ENCODE assay signal across 22 mouse cellular contexts in genomic region chr17:30297432-30297831, GRCm38 (mm10).
DNase-seq lines count a peak whose midpoint lies in the region; ATAC-seq and TF ChIP-seq lines count a peak whose summit lies in the region.
"Had no signal": no experiment of that assay in that cellular context is flagged by ENCODE, and none has a peak within 500 bp of the region (broad histone marks: within the 10 kb centered on the region; RNA-seq: fewer than 3 reads in every experiment).

No protein-coding gene starts in this region.

- no peaks in the 10 kb centered on the region for H3K79me2 ChIP-seq in CH12.LX (replicated peaks; ENCODE audit: control insufficient read depth, extremely low read depth, insufficient read depth, poor library complexity, severe bottlenecking)

- no peak for TF ChIP-seq POLR2A in CH12.LX (IDR thresholded peaks at IDR 0.05; ENCODE audit: low read depth, low read length)

- H3K27ac ChIP-seq in hindbrain, embryonic 10.5 days = peak overlapping the region; percentile 59; the same call in 1 of the 2 replicates
- no peak overlapping the region for H3K27ac ChIP-seq in hindbrain, embryonic 14.5 days
- peak overlapping the region; percentile 24; the same call in 1 of the 2 replicates for H3K27ac ChIP-seq in midbrain, embryonic 10.5 days (replicated peaks)
- H3K27ac ChIP-seq in midbrain, embryonic 15.5 days = no peak overlapping the region
- no peak overlapping the region for H3K27ac ChIP-seq in CH12.LX (ENCODE audit: insufficient read depth, low read depth)
- H3K27ac ChIP-seq: embryonic facial prominence, embryonic 12.5 days; forebrain, embryonic 13.5 days; forebrain, embryonic 15.5 days had no signal

- no peaks in the 10 kb centered on the region for H3K9me3 ChIP-seq in hindbrain, embryonic 10.5 days
- H3K9me3 ChIP-seq in hindbrain, embryonic 14.5 days (ENCODE audit: control insufficient read depth, low read length) = no peaks in the 10 kb centered on the region
- no peaks in the 10 kb centered on the region; the same call in 1 of the 2 replicates for H3K9me3 ChIP-seq in midbrain, embryonic 10.5 days (replicated peaks)
- no peaks in the 10 kb centered on the region for H3K9me3 ChIP-seq in midbrain, embryonic 15.5 days
- H3K9me3 ChIP-seq in CH12.LX (replicated peaks; ENCODE audit: low read length) = no peaks in the 10 kb centered on the region
- H3K9me3 ChIP-seq: embryonic facial prominence, embryonic 12.5 days; forebrain, embryonic 13.5 days; forebrain, embryonic 15.5 days had no signal

- no peak overlapping the region for H3K4me3 ChIP-seq in hindbrain, embryonic 10.5 days
- H3K4me3 ChIP-seq in hindbrain, embryonic 14.5 days (replicated peaks; ENCODE audit: low read length) = no peak overlapping the region
- H3K4me3 ChIP-seq in midbrain, embryonic 10.5 days = no peak overlapping the region
- H3K4me3 ChIP-seq in midbrain, embryonic 15.5 days = no peak overlapping the region
- peak overlapping the region in 1 of 3 experiments; percentile 14 for H3K4me3 ChIP-seq in CH12.LX (replicated peaks in 1 of 3; ENCODE audit: low read depth in 2 of 3, low read length in 2 of 3, poor library complexity in 1 of 3)
- H3K4me3 ChIP-seq: embryonic facial prominence, embryonic 12.5 days; forebrain, embryonic 13.5 days; forebrain, embryonic 15.5 days had no signal

- no peak overlapping the region for H3K4me2 ChIP-seq in hindbrain, embryonic 14.5 days (replicated peaks)
- H3K4me2 ChIP-seq in midbrain, embryonic 15.5 days = no peak overlapping the region
- H3K4me2 ChIP-seq in CH12.LX (ENCODE audit: insufficient read depth, low read depth, poor library complexity, severe bottlenecking) = 0 out of 2 replicates have a peak overlapping the region, but pooled peaks have one; percentile 16
- H3K4me2 ChIP-seq: embryonic facial prominence, embryonic 12.5 days; forebrain, embryonic 13.5 days; forebrain, embryonic 15.5 days had no signal

- TF ChIP-seq EP300 in CH12.LX (IDR thresholded peaks at IDR 0.05; ENCODE audit: low read length) = no peak

- dilution Hi-C loops in CH12.LX (cut with MboI; ENCODE audit: extremely low pct_ligation_motif_present, extremely low pct_unique_long_range_greater_than_20kb, low sequenced_read_pairs) = no loop called here

- 95% methylated on average over 8 of the region's 8 CpGs for WGBS in hindbrain, embryonic 10.5 days
- WGBS in hindbrain, embryonic 14.5 days = 91% methylated on average over 8 of the region's 8 CpGs
- WGBS in midbrain, embryonic 10.5 days = 95% methylated on average over 8 of the region's 8 CpGs
- 88% methylated on average over 8 of the region's 8 CpGs for WGBS in midbrain, embryonic 15.5 days

- TF ChIP-seq CTCF in CH12.LX (conservative IDR thresholded peaks at IDR 0.05 in 1 of 2, IDR thresholded peaks at IDR 0.05 in 1 of 2; ENCODE audit: low read depth in 2 of 2, low read length in 2 of 2) = no peak

- no peak overlapping the region for H3K9ac ChIP-seq in hindbrain, embryonic 14.5 days
- no peak overlapping the region for H3K9ac ChIP-seq in midbrain, embryonic 15.5 days
- H3K9ac ChIP-seq in CH12.LX (ENCODE audit: insufficient read depth, low read depth) = no peak overlapping the region
- H3K9ac ChIP-seq: embryonic facial prominence, embryonic 12.5 days; forebrain, embryonic 13.5 days; forebrain, embryonic 15.5 days; forebrain, postnatal 0 days had no signal

- TF ChIP-seq RAD21 in CH12.LX (IDR thresholded peaks at IDR 0.05; ENCODE audit: low read depth, low read length) = no peak

- DNase-seq in hindbrain, embryonic 10.5 days (ENCODE audit: low spot score) = no peak
- no peak for DNase-seq in hindbrain, embryonic 14.5 days (ENCODE audit: low spot score)
- no peak for DNase-seq in midbrain, embryonic 10.5 days (ENCODE audit: low spot score)
- DNase-seq in CH12.LX (ENCODE audit: extremely low read depth) = no peak
- no peak for DNase-seq in thymus, postnatal 4 days
- DNase-seq: adrenal gland, adult 2 months; adrenal gland, postnatal 10 days; adrenal gland, postnatal 25 days; B cell, adult 2 months; cerebellum, adult 11 months; cerebellum, adult 18-20 months; cerebellum, adult 8-10 months; cerebellum, adult 9-11 months; cerebellum, postnatal 14 days; cerebellum, postnatal 36 days; embryo, embryonic 11 days; forebrain, postnatal 0 days had no signal

- no peaks in the 10 kb centered on the region for H3K27me3 ChIP-seq in hindbrain, embryonic 10.5 days (ENCODE audit: insufficient read depth, poor library complexity, severe bottlenecking)
- no peaks in the 10 kb centered on the region for H3K27me3 ChIP-seq in hindbrain, embryonic 14.5 days (ENCODE audit: control insufficient read depth, insufficient read depth, low read length)
- 0 out of 2 replicates have a peak, but pooled peaks cover 4% of the 10 kb centered on the region for H3K27me3 ChIP-seq in midbrain, embryonic 10.5 days (ENCODE audit: low read depth, poor library complexity, severe bottlenecking)
- H3K27me3 ChIP-seq in midbrain, embryonic 15.5 days (replicated peaks) = no peaks in the 10 kb centered on the region
- no peaks in the 10 kb centered on the region for H3K27me3 ChIP-seq in CH12.LX (replicated peaks)
- H3K27me3 ChIP-seq: embryonic facial prominence, embryonic 12.5 days; forebrain, embryonic 13.5 days; forebrain, embryonic 15.5 days had no signal

- H3K36me3 ChIP-seq in hindbrain, embryonic 10.5 days = peaks cover 13% of the 10 kb centered on the region; the same call in 1 of the 2 replicates
- H3K36me3 ChIP-seq in hindbrain, embryonic 14.5 days (replicated peaks; ENCODE audit: control insufficient read depth, insufficient read depth) = 0 out of 2 replicates have a peak, but pooled peaks cover 5% of the 10 kb centered on the region
- peaks cover 15% of the 10 kb centered on the region for H3K36me3 ChIP-seq in midbrain, embryonic 10.5 days
- no peaks in the 10 kb centered on the region for H3K36me3 ChIP-seq in midbrain, embryonic 15.5 days (replicated peaks)
- H3K36me3 ChIP-seq in CH12.LX (replicated peaks in 1 of 2; ENCODE audit: control insufficient read depth in 1 of 2, insufficient read depth in 1 of 2, low read length in 1 of 2) = peaks cover 0 to 29% of the 10 kb centered on the region in 2 experiments
- H3K36me3 ChIP-seq: forebrain, embryonic 15.5 days had no signal

- peaks cover 20% of the 10 kb centered on the region for H3K4me1 ChIP-seq in hindbrain, embryonic 10.5 days (replicated peaks)
- H3K4me1 ChIP-seq in hindbrain, embryonic 14.5 days (replicated peaks; ENCODE audit: control insufficient read depth, insufficient read depth, low read length) = peaks cover 20% of the 10 kb centered on the region
- peaks cover 28% of the 10 kb centered on the region for H3K4me1 ChIP-seq in midbrain, embryonic 10.5 days
- H3K4me1 ChIP-seq in midbrain, embryonic 15.5 days = peaks cover 4% of the 10 kb centered on the region
- H3K4me1 ChIP-seq in CH12.LX (ENCODE audit: control insufficient read depth in 1 of 2, insufficient read depth in 2 of 2) = peaks cover 15 to 18% of the 10 kb centered on the region in 2 experiments

- ATAC-seq in hindbrain, embryonic 14.5 days (ENCODE audit: low FRiP score) = no peak
- no peak for ATAC-seq in midbrain, embryonic 15.5 days (replicated peaks)
- ATAC-seq: CD4-positive, CD25-positive, alpha-beta regulatory T cell, adult 4 months; forebrain, embryonic 13.5 days; forebrain, embryonic 15.5 days; forebrain, postnatal 0 days had no signal

- in situ Hi-C loops in CH12.LX (cut with MboI; ENCODE audit: low pct_ligation_motif_present, low pct_unique_long_range_greater_than_20kb, low sequenced_read_pairs) = no loop called here

TF ChIP-seq in CH12.LX, 34 proteins besides CTCF, POLR2A, EP300 and RAD21:
- no peak for TF ChIP-seq RCOR1 (conservative IDR thresholded peaks at IDR 0.05; ENCODE audit: low read depth, low read length)
- TF ChIP-seq ZNF384 (IDR thresholded peaks at IDR 0.05; ENCODE audit: low read depth, low read length) = no peak
- TF ChIP-seq IRF4 (IDR thresholded peaks at IDR 0.05; ENCODE audit: low read depth, low read length) = 0 out of 2 replicates have a peak, but pooled peaks have one; percentile 34
- no peak for TF ChIP-seq CHD1 (IDR thresholded peaks at IDR 0.05; ENCODE audit: low read depth, low read length)
- peak; percentile 67 for TF ChIP-seq USF1 (IDR thresholded peaks at IDR 0.05; ENCODE audit: low read depth, low read length)
- peak; percentile 59; the same call in 1 of the 2 replicates for TF ChIP-seq BHLHE40 (IDR thresholded peaks at IDR 0.05; ENCODE audit: low read depth, low read length)
- TF ChIP-seq MAZ (IDR thresholded peaks at IDR 0.05; ENCODE audit: low read depth, low read length) = no peak
- TF ChIP-seq JUN (IDR thresholded peaks at IDR 0.05; ENCODE audit: insufficient read depth, low read depth, low read length) = no peak
- TF ChIP-seq GABPA (IDR thresholded peaks at IDR 0.05; ENCODE audit: insufficient replicate concordance, low read depth, low read length) = no peak
- TF ChIP-seq MAFK (IDR thresholded peaks at IDR 0.05; ENCODE audit: insufficient replicate concordance, low read length) = no peak
- TF ChIP-seq JUND (conservative IDR thresholded peaks at IDR 0.05; ENCODE audit: low read depth, low read length) = no peak
- peak; percentile 19; the same call in 1 of the 2 replicates for TF ChIP-seq USF2 (conservative IDR thresholded peaks at IDR 0.05; ENCODE audit: low read depth, low read length)
- no peak for TF ChIP-seq ETS1 (conservative IDR thresholded peaks at IDR 0.05; ENCODE audit: low read depth, low read length)

Comparison
In these comparisons a context has a peak if more than half of its experiments do, and no peak if none do; other contexts are left out.
1. H3K27ac ChIP-seq: peak in hindbrain, embryonic 10.5 days (single experiment) and midbrain, embryonic 10.5 days (single experiment); none in hindbrain, embryonic 14.5 days (single experiment), midbrain, embryonic 15.5 days (single experiment) and CH12.LX (single experiment).